Mouse (Mus musculus): ENCODE results near the gene Ngrn. TPM values are rescaled to one million over a fixed set of nuclear protein-coding genes. Genes with fewer than 3 reads are reported as not detected.
A peak's percentile ranks its signal among the peaks of the same experiment; 100 is the strongest.

The Ngrn gene
- 40.8 and 46.0 TPM in 2 replicates for polyA plus RNA-seq (2015; fragmentation: Nextera tagmentation; extraction: Ambion mirVana)

GRCm38 (mm10) chr7:80260625-80261371, at the start of gene Ngrn:
TSS of gene Ngrn (plus strand) at chr7:80261215.
- H3K9ac ChIP-seq (replicated peaks; ENCODE audit: low read depth): peak within 1 kb of the TSS; percentile 76
- WGBS: 24% methylated on average over 40 of the region's 40 CpGs
- no peaks in the 10 kb centered on the region for H3K27me3 ChIP-seq (replicated peaks; ENCODE audit: insufficient read depth, low read length)
- H3K27ac ChIP-seq (ENCODE audit: low read length): peak within 1 kb of the TSS; percentile 87
- ATAC-seq: peak; percentile 96
- peak; percentile 96 for DNase-seq (ENCODE audit: low spot score)
- peak within 1 kb of the TSS; percentile 93 for H3K4me2 ChIP-seq (replicated peaks; ENCODE audit: low read depth, low read length)
- peak within 1 kb of the TSS; percentile 80 for H3K4me3 ChIP-seq (ENCODE audit: low read depth, low read length)
- H3K9me3 ChIP-seq (ENCODE audit: low read length): no peaks in the 10 kb centered on the region
- H3K4me1 ChIP-seq (ENCODE audit: insufficient read depth, low read depth, low read length): peaks cover 9% of the 10 kb centered on the region; the same call in 1 of the 2 replicates
- peak; percentile 46 for TF ChIP-seq CTCF (IDR thresholded peaks at IDR 0.05)
- TF ChIP-seq EP300 (IDR thresholded peaks at IDR 0.05): peak; percentile 57; the same call in 1 of the 2 replicates
- peaks cover 9% of the 10 kb centered on the region; the same call in 1 of the 2 replicates for H3K36me3 ChIP-seq (ENCODE audit: insufficient read depth, low read length)

- Histone ChIP-seq H3K4me3 (ENCODE audit: low read depth, low read length) (no peak overlapping the region), H3K27ac (ENCODE audit: low read length) (no peak overlapping the region), H3K27me3 (replicated peaks; ENCODE audit: insufficient read depth, low read length) (no peaks in the 10 kb centered on the region), H3K4me1 (ENCODE audit: insufficient read depth, low read depth, low read length) (peaks cover 11% of the 10 kb centered on the region; the same call in 1 of the 2 replicates), H3K9me3 (ENCODE audit: low read length) (no peaks in the 10 kb centered on the region), H3K9ac (replicated peaks; ENCODE audit: low read depth) (no peak overlapping the region), H3K4me2 (replicated peaks; ENCODE audit: low read depth, low read length) (no peak overlapping the region), H3K36me3 (ENCODE audit: insufficient read depth, low read length) (no peaks in the 10 kb centered on the region)
- 78% methylated on average over 7 of the region's 7 CpGs for WGBS
- no peak for TF ChIP-seq EP300 (IDR thresholded peaks at IDR 0.05)
- DNase-seq (ENCODE audit: low spot score) (no peak), ATAC-seq (no peak)
These were observed 47.4 kb upstream of the Ngrn start for GRCm38 (mm10) chr7:80213604-80214003.

GRCm38 (mm10) chr7:80214459-80214858, 46.6 kb upstream of the Ngrn start:
- TF ChIP-seq EP300 (IDR thresholded peaks at IDR 0.05): no peak
- no peak for TF ChIP-seq CTCF (IDR thresholded peaks at IDR 0.05)
- 82% methylated on average over 8 of the region's 8 CpGs for WGBS
- Histone ChIP-seq H3K27me3 (replicated peaks; ENCODE audit: insufficient read depth, low read length) (no peaks in the 10 kb centered on the region), H3K4me1 (ENCODE audit: insufficient read depth, low read depth, low read length) (peaks cover 6% of the 10 kb centered on the region; the same call in 1 of the 2 replicates), H3K4me2 (replicated peaks; ENCODE audit: low read depth, low read length) (no peak overlapping the region), H3K36me3 (ENCODE audit: insufficient read depth, low read length) (no peaks in the 10 kb centered on the region), H3K4me3 (ENCODE audit: low read depth, low read length) (no peak overlapping the region), H3K9me3 (ENCODE audit: low read length) (no peaks in the 10 kb centered on the region), H3K9ac (replicated peaks; ENCODE audit: low read depth) (no peak overlapping the region), H3K27ac (ENCODE audit: low read length) (no peak overlapping the region)
- no peak for ATAC-seq
- no peak for DNase-seq (ENCODE audit: low spot score)

- TF ChIP-seq EP300 (IDR thresholded peaks at IDR 0.05): no peak
- TF ChIP-seq CTCF (IDR thresholded peaks at IDR 0.05): peak; percentile 92
- no peak overlapping the region for H3K9ac ChIP-seq (replicated peaks; ENCODE audit: low read depth)
- H3K4me2 ChIP-seq (replicated peaks; ENCODE audit: low read depth, low read length): no peak overlapping the region
- no peaks in the 10 kb centered on the region for H3K9me3 ChIP-seq (ENCODE audit: low read length)
- DNase-seq (ENCODE audit: low spot score): peak; percentile 86
- ATAC-seq: peak; percentile 77
- no peaks in the 10 kb centered on the region for H3K4me1 ChIP-seq (ENCODE audit: insufficient read depth, low read depth, low read length)
- H3K27ac ChIP-seq (ENCODE audit: low read length): no peak overlapping the region
- no peak overlapping the region for H3K4me3 ChIP-seq (ENCODE audit: low read depth, low read length)
- WGBS: 27% methylated on average over 4 of the region's 4 CpGs
- no peaks in the 10 kb centered on the region for H3K27me3 ChIP-seq (replicated peaks; ENCODE audit: insufficient read depth, low read length)
- no peaks in the 10 kb centered on the region for H3K36me3 ChIP-seq (ENCODE audit: insufficient read depth, low read length)
These were observed 45.6 kb upstream of the Ngrn start for GRCm38 (mm10) chr7:80215398-80215797.

- Histone ChIP-seq H3K27ac (ENCODE audit: low read length) (no peak overlapping the region), H3K9ac (replicated peaks; ENCODE audit: low read depth) (no peak overlapping the region), H3K27me3 (replicated peaks; ENCODE audit: insufficient read depth, low read length) (no peaks in the 10 kb centered on the region), H3K4me1 (ENCODE audit: insufficient read depth, low read depth, low read length) (no peaks in the 10 kb centered on the region), H3K4me2 (replicated peaks; ENCODE audit: low read depth, low read length) (no peak overlapping the region), H3K4me3 (ENCODE audit: low read depth, low read length) (no peak overlapping the region), H3K36me3 (ENCODE audit: insufficient read depth, low read length) (peaks cover 6% of the 10 kb centered on the region; the same call in 1 of the 2 replicates), H3K9me3 (ENCODE audit: low read length) (no peaks in the 10 kb centered on the region)
- TF ChIP-seq EP300 (IDR thresholded peaks at IDR 0.05): no peak
- no peak; the same call in none of the 2 replicates for TF ChIP-seq CTCF (IDR thresholded peaks at IDR 0.05)
- ATAC-seq: peak; percentile 34; the same call in 1 of the 2 replicates
- WGBS: 69% methylated on average over 8 of the region's 8 CpGs
- DNase-seq (ENCODE audit: low spot score): no peak
These were observed 44.4 kb upstream of the Ngrn start for GRCm38 (mm10) chr7:80216566-80216965.

- no peak for TF ChIP-seq CTCF (IDR thresholded peaks at IDR 0.05)
- TF ChIP-seq EP300 (IDR thresholded peaks at IDR 0.05): no peak
- no peak overlapping the region for H3K27ac ChIP-seq (ENCODE audit: low read length)
- WGBS: 89% methylated on average over 9 of the region's 9 CpGs
These were observed 42.3 kb upstream of the Ngrn start for GRCm38 (mm10) chr7:80218666-80219065.

More at GRCm38 (mm10) chr7:80218666-80219065, 42.3 kb upstream of the Ngrn start:
- H3K4me2 ChIP-seq (replicated peaks; ENCODE audit: low read depth, low read length): no peak overlapping the region
- no peaks in the 10 kb centered on the region for H3K4me1 ChIP-seq (ENCODE audit: insufficient read depth, low read depth, low read length)
- no peaks in the 10 kb centered on the region for H3K9me3 ChIP-seq (ENCODE audit: low read length)
- H3K36me3 ChIP-seq (ENCODE audit: insufficient read depth, low read length): peaks cover 6% of the 10 kb centered on the region; the same call in 1 of the 2 replicates
- H3K4me3 ChIP-seq (ENCODE audit: low read depth, low read length): no peak overlapping the region
- ATAC-seq (no peak), DNase-seq (ENCODE audit: low spot score) (no peak)
- H3K27me3 ChIP-seq (replicated peaks; ENCODE audit: insufficient read depth, low read length): no peaks in the 10 kb centered on the region
- H3K9ac ChIP-seq (replicated peaks; ENCODE audit: low read depth): no peak overlapping the region

Measured in lung, postnatal 0 days (tissue).